Mouse (Mus musculus): ENCODE data around the gene Tprkb.

DNA sequence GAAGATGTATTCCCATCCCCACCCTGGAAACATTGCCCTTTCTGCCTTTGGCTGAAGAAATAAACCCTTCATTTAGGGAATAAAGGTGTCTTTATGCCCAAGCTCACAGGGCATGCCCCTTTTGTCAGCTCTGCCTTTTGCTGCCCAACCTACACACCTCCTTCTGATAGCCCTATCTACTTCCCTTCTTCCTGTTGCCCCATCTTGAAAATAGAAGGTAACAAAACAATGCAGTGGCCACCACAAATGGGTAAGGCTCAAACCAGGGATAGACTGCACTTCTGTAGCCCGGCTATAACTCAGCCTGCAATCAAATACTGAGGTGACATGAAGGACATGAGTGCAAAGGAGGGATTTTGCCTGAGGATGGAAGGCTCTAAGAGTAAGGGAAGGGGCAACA lies 64.1 kb downstream of the Tprkb start:
- TF ChIP-seq POLR2A (IDR thresholded peaks at IDR 0.05; ENCODE audit: low read depth, low read length) = no peak
- TF ChIP-seq CTCF (IDR thresholded peaks at IDR 0.05; ENCODE audit: extremely low read depth, insufficient read length, insufficient replicate concordance, low read depth, low read length) = no peak

Data from small intestine, adult 2 months (tissue).